Mouse (Mus musculus): ENCODE measurements around the gene Tnfsf14. TPM values are rescaled to one million over a fixed set of nuclear protein-coding genes. Genes with fewer than 3 reads are reported as not detected.
A peak's percentile ranks its signal among the peaks of the same experiment; 100 is the strongest.

Tnfsf14 gene
- polyA plus RNA-seq, 1 experiment from 2014 or later: 0.50 TPM

GRCm38 (mm10) chr17:57211501-57211900 lies 17.5 kb upstream of the Tnfsf14 start:
- no peak for TF ChIP-seq CTCF (IDR thresholded peaks at IDR 0.05)
- no peak for TF ChIP-seq EP300 (IDR thresholded peaks at IDR 0.05)
- Histone ChIP-seq H3K9ac (replicated peaks; ENCODE audit: low read depth) (no peak overlapping the region), H3K4me3 (ENCODE audit: low read depth, low read length) (no peak overlapping the region), H3K4me2 (replicated peaks; ENCODE audit: low read depth, low read length) (no peak overlapping the region), H3K4me1 (ENCODE audit: insufficient read depth, low read depth, low read length) (no peaks in the 10 kb centered on the region), H3K36me3 (ENCODE audit: insufficient read depth, low read length) (no peaks in the 10 kb centered on the region), H3K9me3 (ENCODE audit: low read length) (no peaks in the 10 kb centered on the region), H3K27me3 (replicated peaks; ENCODE audit: insufficient read depth, low read length) (no peaks in the 10 kb centered on the region), H3K27ac (ENCODE audit: low read length) (no peak overlapping the region)
- 63% methylated on average over 9 of the region's 9 CpGs for WGBS
- DNase-seq (ENCODE audit: low spot score): no peak
- no peak for ATAC-seq

DNA sequence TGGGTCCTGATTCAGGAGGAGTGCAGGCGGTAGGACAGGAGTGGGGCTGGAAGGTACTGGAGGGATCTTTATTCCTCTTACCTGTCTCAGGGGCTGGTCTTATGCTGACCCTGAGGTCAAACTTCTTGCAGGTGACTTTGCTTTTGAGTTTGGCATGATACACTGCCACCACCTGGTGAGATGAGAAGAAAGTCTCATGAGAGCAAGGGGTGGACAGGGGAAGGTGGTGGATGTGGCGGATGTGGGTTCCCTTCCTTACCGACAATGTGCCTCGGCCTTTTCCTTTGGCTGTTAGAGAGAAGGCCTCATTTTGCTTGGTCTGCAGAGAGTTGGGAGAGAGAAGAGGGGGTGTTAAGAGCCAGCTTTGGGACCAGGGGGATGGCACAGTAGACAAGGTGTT lies 15.4 kb upstream of the Tnfsf14 start:
- H3K4me3 ChIP-seq (ENCODE audit: low read depth, low read length): no peak overlapping the region
- H3K4me2 ChIP-seq (replicated peaks; ENCODE audit: low read depth, low read length): no peak overlapping the region
- TF ChIP-seq EP300 (IDR thresholded peaks at IDR 0.05) (no peak), CTCF (IDR thresholded peaks at IDR 0.05) (peak; percentile 31; the same call in 1 of the 2 replicates)
- ATAC-seq (no peak), DNase-seq (ENCODE audit: low spot score) (no peak)
- no peaks in the 10 kb centered on the region for H3K4me1 ChIP-seq (ENCODE audit: insufficient read depth, low read depth, low read length)
- no peaks in the 10 kb centered on the region for H3K27me3 ChIP-seq (replicated peaks; ENCODE audit: insufficient read depth, low read length)
- no peak overlapping the region for H3K27ac ChIP-seq (ENCODE audit: low read length)
- H3K9ac ChIP-seq (replicated peaks; ENCODE audit: low read depth): no peak overlapping the region
- no peaks in the 10 kb centered on the region for H3K36me3 ChIP-seq (ENCODE audit: insufficient read depth, low read length)
- 73% methylated on average over 4 of the region's 4 CpGs for WGBS
- H3K9me3 ChIP-seq (ENCODE audit: low read length): no peaks in the 10 kb centered on the region

- no peak overlapping the region for H3K4me2 ChIP-seq (replicated peaks; ENCODE audit: low read depth, low read length)
- TF ChIP-seq CTCF (IDR thresholded peaks at IDR 0.05) (no peak), EP300 (IDR thresholded peaks at IDR 0.05) (no peak)
- DNase-seq (ENCODE audit: low spot score): no peak
- no peaks in the 10 kb centered on the region for H3K27me3 ChIP-seq (replicated peaks; ENCODE audit: insufficient read depth, low read length)
- H3K36me3 ChIP-seq (ENCODE audit: insufficient read depth, low read length): no peaks in the 10 kb centered on the region
- no peak overlapping the region for H3K4me3 ChIP-seq (ENCODE audit: low read depth, low read length)
- no peaks in the 10 kb centered on the region for H3K4me1 ChIP-seq (ENCODE audit: insufficient read depth, low read depth, low read length)
- H3K9me3 ChIP-seq (ENCODE audit: low read length): no peaks in the 10 kb centered on the region
- H3K9ac ChIP-seq (replicated peaks; ENCODE audit: low read depth): no peak overlapping the region
- ATAC-seq: no peak
- no peak overlapping the region for H3K27ac ChIP-seq (ENCODE audit: low read length)
- 74% methylated on average over 3 of the region's 3 CpGs for WGBS
Observed at GRCm38 (mm10) chr17:57207938-57208337, 14.0 kb upstream of the Tnfsf14 start.

- no peaks in the 10 kb centered on the region for H3K36me3 ChIP-seq (ENCODE audit: insufficient read depth, low read length)
- DNase-seq (ENCODE audit: low spot score) (no peak), ATAC-seq (no peak)
- no peaks in the 10 kb centered on the region for H3K9me3 ChIP-seq (ENCODE audit: low read length)
- 72% methylated on average over 10 of the region's 10 CpGs for WGBS
- no peak overlapping the region for H3K27ac ChIP-seq (ENCODE audit: low read length)
- no peak overlapping the region for H3K4me2 ChIP-seq (replicated peaks; ENCODE audit: low read depth, low read length)
- H3K9ac ChIP-seq (replicated peaks; ENCODE audit: low read depth): no peak overlapping the region
- no peaks in the 10 kb centered on the region for H3K27me3 ChIP-seq (replicated peaks; ENCODE audit: insufficient read depth, low read length)
- H3K4me3 ChIP-seq (ENCODE audit: low read depth, low read length): no peak overlapping the region
- no peaks in the 10 kb centered on the region for H3K4me1 ChIP-seq (ENCODE audit: insufficient read depth, low read depth, low read length)
- TF ChIP-seq EP300 (IDR thresholded peaks at IDR 0.05) (no peak), CTCF (IDR thresholded peaks at IDR 0.05) (no peak)
Observed at GRCm38 (mm10) chr17:57201841-57202724, 8.1 kb upstream of the Tnfsf14 start.

GRCm38 (mm10) chr17:57198252-57198651 lies 4.3 kb upstream of the Tnfsf14 start:
- ATAC-seq: no peak
- Histone ChIP-seq H3K4me1 (ENCODE audit: insufficient read depth, low read depth, low read length) (no peaks in the 10 kb centered on the region), H3K9ac (replicated peaks; ENCODE audit: low read depth) (no peak overlapping the region), H3K36me3 (ENCODE audit: insufficient read depth, low read length) (no peaks in the 10 kb centered on the region), H3K27ac (ENCODE audit: low read length) (no peak overlapping the region), H3K4me2 (replicated peaks; ENCODE audit: low read depth, low read length) (no peak overlapping the region), H3K27me3 (replicated peaks; ENCODE audit: insufficient read depth, low read length) (no peaks in the 10 kb centered on the region), H3K9me3 (ENCODE audit: low read length) (no peaks in the 10 kb centered on the region), H3K4me3 (ENCODE audit: low read depth, low read length) (no peak overlapping the region)
- TF ChIP-seq EP300 (IDR thresholded peaks at IDR 0.05) (no peak), CTCF (IDR thresholded peaks at IDR 0.05) (no peak)
- DNase-seq (ENCODE audit: low spot score): peak; percentile 51
- WGBS: 64% methylated on average over 3 of the region's 3 CpGs

- H3K9me3 ChIP-seq (ENCODE audit: low read length): no peaks in the 10 kb centered on the region
- ATAC-seq (peak; percentile 9; the same call in 1 of the 2 replicates), DNase-seq (ENCODE audit: low spot score) (no peak)
- H3K27me3 ChIP-seq (replicated peaks; ENCODE audit: insufficient read depth, low read length): no peaks in the 10 kb centered on the region
- no peak overlapping the region for H3K27ac ChIP-seq (ENCODE audit: low read length)
- no peak overlapping the region for H3K9ac ChIP-seq (replicated peaks; ENCODE audit: low read depth)
- TF ChIP-seq EP300 (IDR thresholded peaks at IDR 0.05): no peak
- TF ChIP-seq CTCF (IDR thresholded peaks at IDR 0.05): no peak
- 75% methylated on average over 8 of the region's 8 CpGs for WGBS
- H3K4me1 ChIP-seq (ENCODE audit: insufficient read depth, low read depth, low read length): no peaks in the 10 kb centered on the region
- H3K4me2 ChIP-seq (replicated peaks; ENCODE audit: low read depth, low read length): no peak overlapping the region
- H3K4me3 ChIP-seq (ENCODE audit: low read depth, low read length): no peak overlapping the region
- no peaks in the 10 kb centered on the region for H3K36me3 ChIP-seq (ENCODE audit: insufficient read depth, low read length)
Observed at GRCm38 (mm10) chr17:57195326-57196010, 1.5 kb upstream of the Tnfsf14 start.

Data from lung, postnatal 0 days (tissue).